Mouse (Mus musculus): ENCODE data around the gene Bglap3.
"Not testable (repeated sequence)": the region's sequence is repeated elsewhere in the genome, so short reads cannot be mapped to it uniquely, and the experiment has no call there.

The Bglap3 gene

DNA sequence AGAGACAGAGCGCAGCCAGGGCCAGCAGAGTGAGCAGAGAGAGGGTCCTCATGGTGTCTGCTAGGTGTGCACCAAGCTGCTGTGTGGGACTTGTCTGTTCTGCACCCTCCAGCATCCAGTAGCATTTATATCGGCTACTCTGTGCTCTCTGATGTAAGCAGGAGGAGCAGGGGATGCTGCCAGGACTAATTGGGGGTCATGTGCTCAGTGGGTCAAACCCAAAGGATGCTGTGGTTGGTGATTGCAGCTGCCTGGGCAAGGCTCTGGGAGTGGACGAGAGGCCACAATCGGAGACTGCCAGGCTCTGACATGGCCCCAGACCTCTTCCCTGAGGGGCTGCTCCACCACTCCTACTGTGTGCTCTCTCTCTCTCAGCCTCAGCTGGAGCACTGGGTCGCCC is 6.1 kb upstream of the Bglap3 start, which contains the start of gene Bglap2:
TSS of gene Bglap2 (minus strand) at position 101 of the 400 bp plus-strand sequence.
- DNase-seq (ENCODE audit: low read depth in 1 of 2, low spot score in 2 of 2) = not testable (repeated sequence)

DNA sequence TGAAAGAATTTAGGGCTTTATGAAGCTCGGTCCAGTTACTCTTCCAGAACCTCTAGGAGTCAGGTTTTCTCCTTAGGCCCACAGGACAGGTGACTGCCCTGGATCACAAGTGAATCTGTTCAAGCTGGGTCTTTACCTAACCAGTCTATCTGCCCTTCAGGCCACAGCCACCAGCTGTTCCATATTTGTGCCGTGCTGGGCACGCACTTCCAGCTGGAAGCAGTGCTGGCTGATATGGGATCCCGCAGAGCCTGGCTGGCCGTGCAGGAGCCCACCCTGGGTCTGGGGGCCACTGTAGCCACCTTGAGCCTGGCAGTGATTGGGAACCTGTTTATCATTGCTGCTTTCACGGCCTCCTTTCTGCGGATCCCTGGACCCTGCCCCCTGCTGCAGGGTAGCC is 4.1 kb upstream of the Bglap3 start:
- DNase-seq (ENCODE audit: low read depth in 1 of 2, low spot score in 2 of 2) = not testable (repeated sequence)

- not testable (repeated sequence) for DNase-seq (ENCODE audit: low read depth in 1 of 2, low spot score in 2 of 2)
Observed at GRCm38 (mm10) chr3:88375750-88376626, 3.4 kb upstream of the Bglap3 start.

- DNase-seq (ENCODE audit: low read depth in 1 of 2, low spot score in 2 of 2) = not testable (repeated sequence)
Observed at GRCm38 (mm10) chr3:88368511-88368910, 4.0 kb downstream of the Bglap3 start.

- DNase-seq (ENCODE audit: low read depth in 1 of 2, low spot score in 2 of 2) = not testable (repeated sequence)
Observed at GRCm38 (mm10) chr3:88367517-88367916, 5.0 kb downstream of the Bglap3 start.

- DNase-seq (ENCODE audit: low read depth in 1 of 2, low spot score in 2 of 2) = not testable (repeated sequence)
Observed at GRCm38 (mm10) chr3:88366830-88367428, 5.6 kb downstream of the Bglap3 start.

DNA sequence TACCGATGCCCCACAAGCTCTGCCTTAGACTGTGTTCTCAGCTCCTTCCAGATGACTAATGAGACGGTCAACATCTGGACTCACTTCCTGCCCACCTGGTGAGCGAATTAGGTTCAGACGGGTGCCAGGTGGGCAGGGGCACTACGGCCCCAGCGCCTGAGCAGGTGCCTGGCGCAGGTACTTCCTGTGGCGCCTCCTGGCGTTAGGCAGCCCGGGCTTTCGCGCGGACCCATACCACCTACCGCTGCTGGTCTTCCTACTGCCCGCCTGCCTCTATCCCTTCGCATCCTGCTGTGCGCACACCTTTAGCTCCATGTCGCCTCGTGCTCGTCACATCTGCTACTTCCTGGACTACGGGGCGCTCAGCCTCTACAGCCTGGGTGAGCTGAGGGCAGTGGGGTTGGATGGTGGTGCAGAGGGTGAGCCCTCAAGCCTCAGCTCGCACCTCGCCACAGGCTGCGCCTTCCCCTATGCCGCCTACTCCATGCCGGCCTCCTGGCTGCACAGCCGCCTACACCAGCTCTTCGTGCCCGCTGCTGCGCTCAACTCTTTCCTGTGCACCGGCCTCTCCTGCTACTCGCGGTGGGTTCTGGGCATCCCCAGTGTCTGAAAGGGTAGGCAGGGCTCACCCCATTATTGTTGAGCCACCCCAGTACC is 6.7 kb downstream of the Bglap3 start:
- DNase-seq (ENCODE audit: low read depth in 1 of 2, low spot score in 2 of 2) = no peak

GRCm38 (mm10) chr3:88364337-88364736 is 8.2 kb downstream of the Bglap3 start, which contains the start of gene Paqr6:
TSS of gene Paqr6 (plus strand) at chr3:88364584.
- no peak for DNase-seq (ENCODE audit: low read depth in 1 of 2, low spot score in 2 of 2)

DNA sequence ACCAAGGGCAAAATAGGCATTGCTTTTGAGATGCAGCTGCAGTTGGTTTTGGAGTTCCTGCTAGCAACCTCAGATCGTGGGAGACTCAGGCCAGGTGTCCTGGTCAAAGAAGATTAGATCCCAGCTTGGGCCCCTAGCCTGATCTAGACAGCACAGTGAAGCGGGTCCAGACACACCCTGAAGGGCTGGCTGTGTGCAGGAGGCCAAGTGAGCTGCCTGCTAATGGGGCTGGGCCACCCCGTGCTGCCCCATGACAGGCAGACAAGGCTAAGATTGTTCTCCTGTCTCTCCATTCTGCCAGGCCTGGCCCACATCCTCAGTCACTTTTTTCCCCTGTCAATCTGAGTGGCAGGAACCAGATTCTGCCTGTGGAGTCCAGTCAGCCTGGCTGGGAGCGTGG is 8.8 kb downstream of the Bglap3 start:
- no peak for DNase-seq (ENCODE audit: low read depth in 1 of 2, low spot score in 2 of 2)

- no peak for DNase-seq (ENCODE audit: low read depth in 1 of 2, low spot score in 2 of 2)
Observed at GRCm38 (mm10) chr3:88361612-88362313, 10.8 kb downstream of the Bglap3 start.

GRCm38 (mm10) chr3:88361096-88361495 is 11.4 kb downstream of the Bglap3 start:
- DNase-seq (ENCODE audit: low read depth in 1 of 2, low spot score in 2 of 2) = no peak

DNA sequence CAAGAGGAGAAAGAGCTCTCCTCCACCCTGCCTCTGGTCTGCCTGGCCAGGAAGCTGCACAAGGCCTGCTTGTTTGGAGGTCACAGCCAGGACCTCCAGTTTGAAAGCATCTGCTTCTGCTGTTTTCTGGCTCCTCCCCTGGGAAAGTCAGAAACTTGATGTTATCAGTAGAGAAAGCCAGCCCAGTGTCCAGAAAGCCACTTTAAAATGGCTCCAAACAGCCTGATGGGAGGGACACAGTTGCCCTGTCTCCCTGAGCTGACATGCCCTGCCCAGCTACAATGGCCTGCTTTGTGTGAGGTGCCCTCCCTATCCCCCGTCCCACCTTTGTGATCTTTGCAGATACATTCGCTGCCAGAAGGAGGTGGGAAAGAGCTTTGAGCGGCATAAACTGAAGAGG is 12.6 kb downstream of the Bglap3 start:
- DNase-seq (ENCODE audit: low read depth in 1 of 2, low spot score in 2 of 2) = no peak

- DNase-seq (ENCODE audit: low read depth in 1 of 2, low spot score in 2 of 2) = no peak
Observed at GRCm38 (mm10) chr3:88359584-88359983, 13.0 kb downstream of the Bglap3 start.

DNA sequence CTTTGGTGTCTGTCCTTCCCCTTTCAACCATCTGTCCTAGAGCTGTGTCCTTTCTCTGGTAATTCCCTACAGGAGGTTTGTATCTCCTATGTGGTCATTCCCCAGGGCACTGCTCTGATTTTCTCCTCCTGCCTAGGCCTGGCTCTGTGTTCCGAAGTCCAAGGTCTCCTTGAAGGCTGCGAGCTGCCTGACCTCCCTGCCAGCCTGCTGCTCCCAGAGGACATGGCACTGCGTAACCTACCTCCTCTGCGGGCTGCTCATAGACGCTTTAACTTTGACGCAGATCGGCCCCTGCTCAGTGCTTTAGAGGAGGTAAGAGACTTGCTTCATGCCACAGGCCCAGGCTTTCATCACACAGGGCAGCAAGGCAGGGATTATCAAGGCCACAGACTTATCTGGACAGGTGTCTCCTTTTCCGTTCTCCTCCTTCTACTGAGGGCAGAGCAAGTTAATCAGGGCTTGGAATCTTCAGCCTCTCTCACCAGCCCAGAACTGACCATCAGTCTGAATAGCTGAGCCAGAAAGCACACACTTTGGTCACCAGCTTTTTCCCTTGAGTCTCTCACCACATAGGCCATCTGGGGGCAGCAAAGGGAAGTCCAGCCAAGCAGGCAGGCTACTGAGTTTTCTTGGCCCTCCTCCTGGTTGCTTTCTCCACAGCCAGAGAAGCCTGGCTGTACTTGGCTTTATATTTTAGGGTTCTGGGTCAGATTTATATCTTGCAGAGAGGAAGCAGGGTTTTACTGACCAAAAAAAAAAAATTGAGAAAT is 18.0 kb downstream of the Bglap3 start:
- no peak for DNase-seq (ENCODE audit: low read depth in 1 of 2, low spot score in 2 of 2)

DNA sequence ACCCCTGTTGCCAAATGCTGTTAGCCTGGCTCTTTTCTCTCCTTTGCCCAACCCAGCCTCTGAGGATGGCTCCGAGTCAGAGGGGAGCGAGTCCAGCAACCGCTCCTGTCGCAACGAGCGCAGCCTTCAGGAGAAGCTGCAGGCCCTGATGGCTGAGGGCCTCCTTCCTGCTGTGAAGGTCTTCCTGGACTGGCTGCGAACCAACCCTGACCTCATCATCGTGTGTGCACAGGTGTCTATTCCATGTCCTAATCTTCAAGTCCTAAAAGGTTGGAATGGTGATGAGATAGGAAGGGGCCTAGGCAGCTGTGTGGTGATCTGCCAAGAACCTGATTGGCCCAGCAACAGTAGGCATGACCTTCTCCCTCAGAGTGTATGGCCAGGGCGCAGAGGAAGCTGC is 19.6 kb downstream of the Bglap3 start:
- no peak for DNase-seq (ENCODE audit: low read depth in 1 of 2, low spot score in 2 of 2)

GRCm38 (mm10) chr3:88350732-88351131 is 21.8 kb downstream of the Bglap3 start:
- DNase-seq (ENCODE audit: low read depth in 1 of 2, low spot score in 2 of 2) = no peak

- DNase-seq (ENCODE audit: low read depth in 1 of 2, low spot score in 2 of 2) = no peak
Observed at GRCm38 (mm10) chr3:88339006-88339405, 33.5 kb downstream of the Bglap3 start.

GRCm38 (mm10) chr3:88338316-88338715 is 34.2 kb downstream of the Bglap3 start:
- DNase-seq (ENCODE audit: low read depth in 1 of 2, low spot score in 2 of 2) = no peak

- DNase-seq (ENCODE audit: low read depth in 1 of 2, low spot score in 2 of 2) = no peak
Observed at GRCm38 (mm10) chr3:88337367-88338020, 35.0 kb downstream of the Bglap3 start.
